Mouse (Mus musculus) layer of hippocampus, adult 2 months (tissue): ENCODE data around the gene Eaf2. TPM values are rescaled to one million over a fixed set of nuclear protein-coding genes. Genes with fewer than 3 reads are reported as not detected.
A peak's percentile ranks its signal among the peaks of the same experiment; 100 is the strongest.
"Not testable (repeated sequence)": the region's sequence is repeated elsewhere in the genome, so short reads cannot be mapped to it uniquely, and the experiment has no call there.

ENCODE experiments used
- DNase-seq, 2 experiments: peaks; one replicate each; pipeline ENCODE4 v3.0.0; 2022; ENCODE audit warnings: low spot score in 2 of 2
- H3K27ac ChIP-seq: fragments of 200-600 bp; 2 replicates; pipeline ENCODE4 v1.8.1; 2022
- H3K4me3 ChIP-seq: fragments of 200-600 bp; 2 replicates; pipeline ENCODE4 v1.8.1; 2022; ENCODE audit warnings: mild to moderate bottlenecking
- CTCF ChIP-seq: fragments of 200-600 bp; conservative IDR thresholded peaks from 2 replicates; pipeline ENCODE4 v1.8.1; 2022; ENCODE audit warnings: antibody characterized with exemption, mild to moderate bottlenecking, moderate library complexity
- total RNA-seq, 2 experiments: library from RNA; stranded (reverse); gene quantifications; 2 replicates each; pipeline ENCODE4 v1.2.3; 2021

Gene Eaf2
- total RNA-seq, 2 experiments from 2014 or later: 1.7 to 3.4 TPM

DNA sequence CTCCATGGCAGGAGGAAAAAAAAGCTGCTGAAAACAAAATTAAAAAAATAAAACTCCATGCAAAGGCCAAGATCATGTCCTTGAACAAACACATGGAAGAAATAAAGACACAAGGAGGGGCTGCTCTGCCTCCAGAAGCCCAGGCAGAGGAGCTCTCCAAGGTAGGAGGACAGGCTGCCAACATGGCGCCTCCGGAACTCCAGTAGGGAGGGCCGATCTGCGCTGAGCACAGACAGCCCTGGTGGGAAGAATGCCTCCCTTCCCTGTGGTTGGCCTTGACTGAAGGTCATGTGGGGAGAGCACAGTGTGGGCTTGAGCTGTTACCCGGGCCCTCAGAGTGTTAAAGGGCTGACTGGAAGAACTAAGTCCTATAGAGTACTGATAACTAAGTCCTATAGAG lies 12.7 kb upstream of the Eaf2 start:
- no peak for TF ChIP-seq CTCF
- DNase-seq: no peak
- Histone ChIP-seq H3K27ac (no peak overlapping the region), H3K4me3 (no peak overlapping the region)

DNA sequence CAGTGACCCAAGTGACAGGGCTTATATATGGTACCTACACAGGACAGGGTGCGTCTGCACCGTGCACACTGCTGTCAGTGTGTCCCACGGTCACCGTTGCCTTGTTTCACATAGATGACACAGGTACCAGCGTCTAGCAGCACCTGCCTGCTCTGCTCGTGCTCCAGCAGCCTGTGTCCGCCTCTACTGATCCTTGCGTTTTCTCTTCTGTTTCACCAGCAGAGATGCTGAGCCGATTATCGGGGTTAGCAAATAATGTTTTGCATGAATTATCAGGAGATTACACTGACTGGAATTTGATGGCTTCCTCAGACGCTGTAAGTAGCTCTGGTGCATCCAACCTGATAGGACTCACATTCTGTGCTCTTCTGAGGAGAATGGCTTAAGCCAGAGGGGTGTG lies 11.1 kb upstream of the Eaf2 start:
- no peak for TF ChIP-seq CTCF
- no peak overlapping the region for H3K4me3 ChIP-seq
- no peak for DNase-seq
- no peak overlapping the region for H3K27ac ChIP-seq

DNA sequence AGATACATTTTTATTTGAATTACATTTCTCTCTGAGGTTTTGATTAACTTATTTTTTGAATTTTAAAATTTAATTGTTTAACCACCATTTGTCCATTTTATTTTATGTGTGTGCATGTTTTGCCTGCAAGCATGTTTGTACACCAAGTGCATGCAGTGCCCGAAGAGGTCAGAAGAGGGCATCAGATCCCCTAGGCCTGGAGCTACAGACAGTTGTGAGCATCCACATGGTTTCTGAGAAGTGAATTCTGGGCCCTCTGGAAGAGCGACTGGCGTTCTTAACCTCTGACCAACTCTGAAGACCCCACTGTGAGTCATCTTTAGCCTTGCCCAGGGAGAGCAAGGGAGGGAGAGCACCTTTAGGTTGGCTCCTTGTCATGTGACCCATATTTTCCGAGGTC lies 10.1 kb upstream of the Eaf2 start:
- no peak overlapping the region for H3K4me3 ChIP-seq
- TF ChIP-seq CTCF: peak; percentile 65
- no peak for DNase-seq

DNA sequence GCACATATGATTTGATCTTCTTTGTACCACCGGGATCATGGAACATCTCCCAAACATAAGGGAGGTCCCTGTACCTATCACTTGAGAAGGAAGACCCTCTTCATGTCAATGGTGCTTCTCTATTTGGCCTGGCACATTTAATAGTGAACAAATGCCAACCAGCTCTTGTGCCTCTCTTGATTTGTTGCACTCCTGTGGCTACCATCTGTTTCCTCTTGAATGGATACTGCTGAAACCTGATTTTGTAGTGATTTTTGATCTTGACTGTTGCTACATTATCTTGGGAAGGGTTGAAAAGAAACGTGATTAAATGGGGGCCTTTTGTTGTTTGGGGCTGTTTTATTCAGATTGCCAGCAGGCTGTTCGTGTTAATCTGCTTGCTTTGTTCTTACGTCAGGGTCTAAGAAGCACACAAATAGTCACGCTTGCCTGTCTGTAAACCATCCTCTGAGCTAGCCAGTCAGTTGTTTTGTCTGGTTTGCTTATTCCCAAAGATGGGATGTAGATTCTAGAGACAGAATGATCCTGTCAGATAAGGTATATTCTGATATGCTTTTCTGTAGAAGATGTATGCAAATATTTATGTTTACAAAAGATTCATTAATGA lies 8.0 kb upstream of the Eaf2 start:
- DNase-seq: no peak
- Histone ChIP-seq H3K27ac (peak overlapping the region; percentile 40), H3K4me3 (no peak overlapping the region)
- TF ChIP-seq CTCF: no peak

More for the DNA sequence above, 10.1 kb upstream of the Eaf2 start:
- no peak overlapping the region for H3K27ac ChIP-seq

DNA sequence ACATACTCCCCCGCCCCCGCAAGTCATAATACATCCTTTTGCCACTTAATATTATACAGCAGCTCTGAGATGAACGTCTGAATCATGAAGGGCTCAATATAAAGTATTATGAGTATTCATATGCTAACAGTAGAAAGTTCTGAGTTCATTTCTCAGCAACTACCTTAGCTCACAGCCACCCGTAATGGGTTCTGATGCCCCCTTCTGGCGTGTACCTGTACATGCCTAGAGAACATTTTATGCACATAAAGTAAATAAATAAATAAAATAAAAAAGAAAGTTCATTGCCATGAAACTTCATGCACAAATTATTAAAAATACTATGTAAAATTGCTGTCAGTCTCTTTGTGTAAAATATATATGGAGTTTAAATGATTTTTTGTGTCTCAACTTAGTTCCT lies 2.5 kb upstream of the Eaf2 start:
- DNase-seq: no peak
- TF ChIP-seq CTCF: peak; percentile 62

DNA sequence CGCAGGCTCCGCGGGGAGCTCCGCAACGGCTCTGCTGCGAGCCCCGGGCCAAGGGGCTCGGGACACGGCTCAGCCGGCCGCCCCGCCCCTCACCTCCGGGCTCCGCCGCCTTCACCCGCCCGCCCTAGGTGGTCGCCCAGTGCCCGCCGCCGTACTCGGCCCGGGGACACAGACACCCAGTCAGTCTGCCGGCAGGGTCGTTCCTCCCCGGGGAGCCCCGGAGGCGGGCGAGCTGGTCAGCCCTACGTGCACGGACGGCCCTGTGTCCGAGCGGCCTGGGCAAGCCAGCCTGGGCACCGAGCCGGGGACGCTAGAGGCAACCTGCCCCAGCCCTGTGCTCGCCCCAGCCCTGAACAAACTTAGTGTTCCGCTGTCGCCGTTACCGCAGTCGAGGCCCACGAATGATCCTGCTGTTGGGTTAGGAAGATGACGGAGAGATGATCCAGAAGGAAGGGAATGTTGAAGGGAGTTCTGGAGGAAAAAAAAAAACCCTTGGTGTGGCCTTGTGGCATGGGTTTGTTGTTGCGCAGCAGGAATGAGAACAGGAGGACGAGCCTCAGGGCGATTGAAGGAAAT lies 561 bp upstream of the Eaf2 start:
- no peak for TF ChIP-seq CTCF
- DNase-seq: peak in 1 of 2 experiments; percentile 37
- Histone ChIP-seq H3K4me3 (peak overlapping the region; percentile 85), H3K27ac (peak overlapping the region; percentile 95)

More for the DNA sequence above, 2.5 kb upstream of the Eaf2 start:
- H3K27ac ChIP-seq: no peak overlapping the region
- H3K4me3 ChIP-seq: no peak overlapping the region

DNA sequence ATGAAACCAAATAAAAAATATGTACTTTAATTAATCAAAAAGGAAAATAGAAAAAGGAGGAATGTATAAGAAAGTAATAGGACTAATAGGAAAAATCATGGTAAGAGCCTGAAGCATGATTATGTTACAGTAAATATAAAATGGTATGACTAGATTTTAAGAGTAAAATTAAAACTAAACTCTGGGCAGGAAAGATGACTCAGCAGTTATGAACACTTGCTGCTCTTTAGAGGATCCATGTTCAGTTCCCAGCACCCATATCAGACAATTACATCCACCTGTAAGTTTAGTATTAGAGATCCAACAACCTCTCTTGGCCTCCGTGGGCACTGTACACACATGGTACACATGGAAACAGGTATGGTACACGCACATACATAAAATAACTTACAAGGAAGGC lies 5.4 kb downstream of the Eaf2 start:
- H3K27ac ChIP-seq: no peak overlapping the region
- DNase-seq: no peak
- TF ChIP-seq CTCF: no peak
- H3K4me3 ChIP-seq: no peak overlapping the region

DNA sequence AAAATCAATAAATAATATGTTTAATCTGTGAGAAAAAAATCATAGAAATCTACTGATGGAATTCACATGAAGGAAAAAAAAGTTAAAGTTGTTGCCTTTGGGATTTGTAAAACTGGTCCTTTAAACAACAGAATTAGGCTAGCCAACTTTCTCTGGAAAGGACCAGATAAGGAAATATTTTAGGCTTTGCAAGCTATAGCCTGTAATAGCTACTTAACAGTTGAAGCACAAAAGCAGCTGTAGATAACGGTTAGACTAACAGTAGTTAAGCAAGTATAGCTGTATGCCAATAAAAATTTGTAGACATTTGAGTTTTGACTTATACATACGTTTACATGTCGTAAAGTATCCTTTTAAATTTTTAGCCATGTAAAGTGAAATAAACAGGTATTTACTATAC lies 11.2 kb downstream of the Eaf2 start:
- no peak for TF ChIP-seq CTCF
- no peak overlapping the region for H3K27ac ChIP-seq
- H3K4me3 ChIP-seq: no peak overlapping the region
- no peak for DNase-seq

DNA sequence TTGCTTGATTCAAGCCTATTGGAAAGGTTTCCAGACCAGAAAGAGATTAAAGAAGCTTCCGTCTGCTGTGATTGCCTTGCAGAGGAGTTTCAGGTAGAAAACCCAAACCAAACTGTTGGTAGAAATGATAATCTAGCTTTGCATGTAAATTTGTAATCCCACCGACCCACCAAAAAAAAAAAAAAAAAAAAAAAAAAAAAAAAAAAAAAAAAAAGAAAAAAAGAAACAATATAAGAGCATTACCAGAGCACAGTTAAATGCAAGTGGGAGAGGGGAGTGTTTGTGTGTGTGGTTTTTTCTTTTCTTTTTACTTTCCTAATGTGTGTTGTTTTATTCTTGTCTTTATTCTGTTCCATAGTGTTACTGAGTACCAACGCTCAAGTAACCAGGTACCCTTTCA lies 23.6 kb downstream of the Eaf2 start:
- no peak overlapping the region for H3K4me3 ChIP-seq
- DNase-seq: no peak
- H3K27ac ChIP-seq: no peak overlapping the region
- no peak for TF ChIP-seq CTCF

DNA sequence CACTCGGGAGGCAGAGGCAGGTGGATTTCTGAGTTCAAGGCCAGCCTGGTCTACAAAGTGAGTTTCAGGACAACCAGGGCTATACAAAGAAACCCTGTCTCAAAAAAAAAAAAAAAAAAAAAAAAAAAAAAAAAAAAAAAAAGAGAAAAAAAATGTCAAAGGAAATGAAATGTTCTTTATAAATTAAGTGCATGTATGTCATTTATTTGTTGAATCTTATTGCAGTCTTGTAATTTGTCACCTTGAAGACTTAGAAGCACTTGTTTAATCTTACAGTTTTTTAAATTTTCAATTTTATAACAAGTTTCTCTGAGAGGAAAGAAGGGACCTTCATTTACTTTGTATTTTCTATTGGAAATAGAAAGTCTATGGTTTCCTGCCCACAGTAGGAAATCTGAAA lies 27.9 kb downstream of the Eaf2 start:
- not testable (repeated sequence) for H3K27ac ChIP-seq, H3K4me3 ChIP-seq, DNase-seq

DNA sequence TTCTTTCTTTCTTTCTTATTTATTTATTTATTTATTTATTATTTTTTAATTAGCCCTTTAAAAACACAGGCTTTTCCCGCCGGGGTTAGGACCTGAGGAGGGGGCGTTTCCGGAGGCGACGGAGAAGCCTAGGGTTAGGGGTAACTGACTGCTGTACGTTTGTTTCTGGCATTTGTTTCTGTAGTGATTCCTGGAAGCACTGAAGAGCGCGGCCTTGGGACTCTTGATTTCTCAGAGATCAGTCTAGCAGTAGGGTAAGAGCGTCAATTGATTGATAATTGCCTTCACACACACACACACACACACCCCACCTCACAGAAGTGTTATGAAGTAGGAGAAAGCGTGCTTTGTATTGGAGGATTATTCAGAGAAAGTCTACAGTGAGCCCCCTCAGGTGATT lies 46.0 kb downstream of the Eaf2 start:
- DNase-seq: no peak
- peak overlapping the region; percentile 88 for H3K27ac ChIP-seq
- no peak for TF ChIP-seq CTCF
- peak overlapping the region; percentile 85 for H3K4me3 ChIP-seq

DNA sequence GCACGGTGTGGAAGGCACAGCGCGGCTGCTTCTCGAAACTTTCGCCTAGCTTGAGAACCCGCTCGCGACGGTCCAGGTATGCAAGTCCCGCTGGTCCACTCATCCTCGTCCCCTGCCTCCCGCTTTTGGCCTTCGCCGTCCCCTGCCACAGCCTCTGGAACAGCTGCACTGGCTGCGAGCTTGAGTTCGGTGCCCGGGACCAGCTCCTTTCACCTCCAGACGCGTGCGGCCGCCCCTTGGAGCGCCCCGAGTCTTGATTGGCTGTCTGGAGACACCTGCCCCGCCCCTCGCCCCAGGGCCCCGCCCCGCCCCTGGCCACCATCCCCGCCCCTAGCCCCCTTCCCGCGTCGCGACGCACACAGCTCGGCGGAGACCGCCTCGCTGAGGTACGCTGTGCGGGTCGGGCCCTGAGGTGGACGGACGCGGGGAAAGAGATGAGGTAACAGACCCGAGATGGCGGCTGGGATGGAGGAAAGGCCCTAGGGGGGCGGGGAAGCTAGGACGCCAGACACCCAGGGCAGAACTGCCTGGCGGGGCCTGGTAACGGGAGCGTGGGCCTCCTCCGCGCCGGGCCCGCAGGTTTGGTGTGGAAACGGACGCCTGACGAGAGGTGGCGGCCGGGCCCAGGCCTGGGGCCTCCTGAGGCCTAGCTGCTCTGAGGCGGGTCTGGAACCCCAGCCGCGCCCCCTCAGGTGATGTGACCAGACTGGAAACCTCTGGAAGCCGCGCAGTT lies 46.6 kb downstream of the Eaf2 start, which contains the start of gene Iqcb1:
Gene Iqcb1 (plus strand): TSS at position 332 of the 733 bp plus-strand sequence.
- H3K4me3 ChIP-seq: peak within 1 kb of the TSS; percentile 85
- DNase-seq: peak; percentile 75 to 81
- H3K27ac ChIP-seq: peak within 1 kb of the TSS; percentile 88
- TF ChIP-seq CTCF: no peak

DNA sequence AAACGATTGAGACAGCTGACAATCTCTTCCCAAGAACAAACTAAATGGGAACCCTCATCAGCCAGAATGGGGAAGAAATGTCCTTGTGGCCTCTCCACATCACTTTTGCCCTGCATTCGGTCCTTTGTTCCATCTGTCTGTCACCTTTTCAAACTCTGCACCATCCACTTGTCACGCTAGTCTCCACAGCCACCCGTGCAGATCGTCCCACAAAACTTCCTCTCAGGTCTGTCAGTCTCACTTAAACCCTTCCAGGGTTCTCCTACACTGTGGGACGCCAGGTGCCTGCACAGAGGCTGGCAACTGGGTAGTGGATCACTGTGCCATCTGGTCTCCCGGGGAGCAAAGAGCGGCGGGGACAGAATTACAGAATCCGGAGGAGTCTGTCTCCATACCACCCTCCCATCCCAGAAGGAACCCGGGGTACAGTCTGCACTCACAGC lies 47.2 kb downstream of the Eaf2 start:
- Histone ChIP-seq H3K4me3 (peak overlapping the region; percentile 85), H3K27ac (no peak overlapping the region; the same call in 1 of the 2 replicates)
- DNase-seq: no peak
- TF ChIP-seq CTCF: no peak
